Mouse (Mus musculus): Measurements from ENCODE around the gene Ergic1. TPM values are rescaled to one million over a fixed set of nuclear protein-coding genes. Genes with fewer than 3 reads are reported as not detected.

Gene Ergic1
- total RNA-seq (2021): 100 to 1,000 TPM; 159 to 166 TPM
- long read RNA-seq, experiment 1, transcript Ergic1-206 (10 exons, 2,754 nt): major isoform, 27 of 41 reads
- long read RNA-seq, experiment 1, partial matches to known transcripts: 6 of 41 reads
- long read RNA-seq, experiment 1, other reads (novel, unspliced or antisense): 8 of 41 reads
- long read RNA-seq, experiment 2, transcript Ergic1-206 (10 exons, 2,754 nt): major isoform, 28 of 44 reads
- long read RNA-seq, experiment 2, partial matches to known transcripts: 4 of 44 reads
- long read RNA-seq, experiment 2, other reads (novel, unspliced or antisense): 11 of 44 reads

- peak; percentile 95 for DNase-seq (ENCODE audit: low spot score in 2 of 2)
Measured at GRCm38 (mm10) chr17:26561290-26561640, at the start of gene Ergic1. Ergic1 (plus strand) TSS chr17:26561489.

- DNase-seq (ENCODE audit: low spot score in 2 of 2): no peak
Measured at GRCm38 (mm10) chr17:26511816-26512774, 49.2 kb upstream of the Ergic1 start.

GRCm38 (mm10) chr17:26512961-26513360, 48.3 kb upstream of the Ergic1 start:
- DNase-seq (ENCODE audit: low spot score in 2 of 2): no peak

GRCm38 (mm10) chr17:26513459-26514290, 47.6 kb upstream of the Ergic1 start:
- no peak for DNase-seq (ENCODE audit: low spot score in 2 of 2)

- DNase-seq (ENCODE audit: low spot score in 2 of 2): peak in 1 of 2 experiments; percentile 66
Measured at GRCm38 (mm10) chr17:26514581-26515030, 46.7 kb upstream of the Ergic1 start.

- DNase-seq (ENCODE audit: low spot score in 2 of 2): no peak
Measured at GRCm38 (mm10) chr17:26515675-26516074, 45.6 kb upstream of the Ergic1 start.

GRCm38 (mm10) chr17:26518306-26518705, 43.0 kb upstream of the Ergic1 start:
- DNase-seq (ENCODE audit: low spot score in 2 of 2): no peak

GRCm38 (mm10) chr17:26522711-26523110, 38.6 kb upstream of the Ergic1 start:
- DNase-seq (ENCODE audit: low spot score in 2 of 2): no peak

GRCm38 (mm10) chr17:26524316-26524715, 37.0 kb upstream of the Ergic1 start:
- no peak for DNase-seq (ENCODE audit: low spot score in 2 of 2)

- DNase-seq (ENCODE audit: low spot score in 2 of 2): no peak
Measured at GRCm38 (mm10) chr17:26524801-26525200, 36.5 kb upstream of the Ergic1 start.

- DNase-seq (ENCODE audit: low spot score in 2 of 2): no peak
Measured at GRCm38 (mm10) chr17:26525316-26525715, 36.0 kb upstream of the Ergic1 start.

GRCm38 (mm10) chr17:26527291-26527690, 34.0 kb upstream of the Ergic1 start:
- DNase-seq (ENCODE audit: low spot score in 2 of 2): no peak

- no peak for DNase-seq (ENCODE audit: low spot score in 2 of 2)
Measured at GRCm38 (mm10) chr17:26528751-26529150, 32.5 kb upstream of the Ergic1 start.

- no peak for DNase-seq (ENCODE audit: low spot score in 2 of 2)
Measured at GRCm38 (mm10) chr17:26529791-26530241, 31.5 kb upstream of the Ergic1 start.

GRCm38 (mm10) chr17:26530590-26531081, 30.7 kb upstream of the Ergic1 start:
- DNase-seq (ENCODE audit: low spot score in 2 of 2): peak; percentile 45 to 63

GRCm38 (mm10) chr17:26531395-26532027, 29.8 kb upstream of the Ergic1 start:
- DNase-seq (ENCODE audit: low spot score in 2 of 2): no peak

- no peak for DNase-seq (ENCODE audit: low spot score in 2 of 2)
Measured at GRCm38 (mm10) chr17:26532476-26533045, 28.7 kb upstream of the Ergic1 start.

- DNase-seq (ENCODE audit: low spot score in 2 of 2): no peak
Measured at GRCm38 (mm10) chr17:26533871-26534372, 27.4 kb upstream of the Ergic1 start.

GRCm38 (mm10) chr17:26534695-26535094, 26.6 kb upstream of the Ergic1 start:
- DNase-seq (ENCODE audit: low spot score in 2 of 2): no peak
